Mouse (Mus musculus): ENCODE measurements around the gene BC034090.

The BC034090 gene

GRCm38 (mm10) chr1:155216844-155217243 lies 27.4 kb downstream of the BC034090 start:
- DNase-seq (ENCODE audit: extremely low read depth, low read depth), result no peak

- DNase-seq (ENCODE audit: extremely low read depth, low read depth), result no peak
These were observed 27.9 kb downstream of the BC034090 start for GRCm38 (mm10) chr1:155216313-155216712.

DNA sequence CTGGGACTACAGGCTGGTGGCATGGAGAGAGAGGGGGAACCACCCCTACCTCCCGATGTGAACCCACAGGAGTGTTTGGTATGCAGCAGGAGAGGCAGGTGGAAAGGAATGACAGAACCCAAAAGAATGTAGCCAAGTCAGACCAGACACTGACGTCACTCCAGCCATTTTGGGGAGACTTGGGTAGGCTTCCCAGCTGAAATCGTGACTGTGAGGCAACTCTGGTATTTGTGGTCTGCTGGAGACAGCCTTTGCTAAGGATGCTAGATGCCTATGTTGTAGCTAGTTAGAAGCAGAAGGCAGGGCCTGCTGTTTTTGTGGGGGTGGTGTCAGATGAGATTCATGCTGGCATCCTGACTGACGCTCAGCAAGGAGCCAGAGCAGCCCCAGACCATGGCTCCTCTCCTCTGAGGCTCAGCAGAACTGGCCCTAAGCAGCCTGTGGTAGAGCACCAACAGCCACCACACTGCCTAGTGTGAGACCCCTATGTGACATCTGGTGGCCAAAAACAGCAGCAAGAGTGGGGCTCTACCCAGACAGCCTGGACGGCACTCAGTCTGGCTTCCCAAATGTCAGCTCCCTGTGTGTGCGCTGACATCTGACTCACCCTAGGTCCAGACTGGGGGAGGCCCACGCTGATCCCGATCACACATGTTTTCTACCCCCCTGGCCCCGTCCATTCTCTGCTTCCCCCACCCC lies 29.0 kb downstream of the BC034090 start:
- DNase-seq (ENCODE audit: extremely low read depth, low read depth), result no peak

- no peak for DNase-seq (ENCODE audit: extremely low read depth, low read depth)
These were observed 30.3 kb downstream of the BC034090 start for GRCm38 (mm10) chr1:155213912-155214311.

DNA sequence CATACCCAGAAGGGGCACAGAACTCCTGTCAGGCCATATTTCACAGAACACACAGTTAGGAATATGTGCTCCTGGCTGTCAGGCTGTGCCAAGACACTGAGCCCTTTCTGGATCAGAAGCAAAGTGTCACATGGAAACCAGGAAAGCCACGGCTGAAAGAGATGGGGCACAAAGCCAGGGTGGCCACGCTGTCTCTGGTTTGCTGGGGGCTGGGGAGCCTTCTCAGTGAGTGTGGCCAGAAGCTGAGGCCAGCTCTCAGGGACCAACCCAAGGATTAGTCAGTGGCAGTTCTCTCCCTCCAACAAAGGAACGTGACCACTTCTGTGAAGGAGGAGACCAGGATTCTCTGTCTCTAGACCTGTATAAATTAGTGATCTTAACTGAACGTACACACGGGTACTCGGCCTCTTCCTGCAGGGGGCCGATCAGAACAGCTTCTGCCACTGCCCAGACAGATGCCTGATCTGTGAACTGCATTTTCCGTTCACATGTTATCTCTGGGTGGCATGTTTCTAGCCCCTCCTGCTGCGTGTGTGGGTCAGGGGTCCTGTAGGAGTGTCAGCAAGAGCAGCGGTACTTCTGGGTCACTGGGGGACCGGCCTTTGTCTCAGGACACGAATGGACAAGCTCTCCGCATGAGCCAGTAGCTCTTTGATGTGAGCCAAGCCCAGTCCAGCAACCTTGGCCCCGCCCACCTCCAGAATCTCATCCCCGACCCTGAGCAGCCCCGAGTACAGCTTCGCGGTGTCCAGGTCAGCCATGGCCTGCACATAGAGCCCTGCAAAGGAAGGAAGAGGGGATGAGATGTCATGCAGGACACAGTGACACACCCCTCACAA lies 31.1 kb downstream of the BC034090 start:
- DNase-seq (ENCODE audit: extremely low read depth, low read depth), result no peak

DNA sequence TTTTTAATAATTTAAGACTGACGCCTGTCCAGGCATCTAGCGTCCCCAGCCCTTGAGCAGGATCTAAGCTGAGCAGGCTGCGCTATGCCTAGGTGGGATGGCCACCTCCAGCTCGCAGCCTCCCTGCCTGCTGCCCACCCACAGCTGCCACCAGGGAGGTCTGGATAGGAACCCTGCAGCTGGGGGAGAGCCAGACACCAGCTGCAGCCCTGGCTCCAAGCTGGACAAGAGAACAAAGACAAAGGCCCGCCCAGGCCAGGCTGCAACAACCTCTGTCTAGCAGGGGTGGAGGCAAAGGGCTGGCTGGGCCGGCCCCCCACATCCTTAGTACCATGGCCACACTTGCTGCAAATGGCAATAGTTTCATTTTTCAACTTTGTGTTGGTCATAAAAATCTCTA lies 31.8 kb downstream of the BC034090 start:
- no peak for DNase-seq (ENCODE audit: extremely low read depth, low read depth)

DNA sequence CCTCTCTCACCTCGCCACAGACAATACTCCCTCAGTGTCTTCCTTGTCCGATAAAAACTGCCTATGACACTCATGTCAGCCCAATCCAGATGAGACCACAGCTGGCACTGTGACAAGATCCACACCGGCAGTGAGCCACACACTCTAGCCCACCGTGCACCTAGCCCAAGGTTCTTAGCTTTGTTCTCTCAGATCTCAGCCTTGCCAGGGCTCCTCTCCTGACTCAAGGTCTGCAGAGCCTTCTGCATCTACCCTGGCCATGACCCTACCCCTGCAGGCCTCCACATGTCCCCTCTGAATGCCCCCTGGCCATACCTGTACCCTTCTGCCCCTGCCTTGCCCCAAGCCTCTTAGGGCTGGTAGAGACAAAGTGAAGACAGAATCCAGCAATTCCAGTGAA lies 32.2 kb downstream of the BC034090 start:
- no peak for DNase-seq (ENCODE audit: extremely low read depth, low read depth)

- no peak for DNase-seq (ENCODE audit: extremely low read depth, low read depth)
These were observed 33.2 kb downstream of the BC034090 start for GRCm38 (mm10) chr1:155211017-155211416.

GRCm38 (mm10) chr1:155210011-155210763 lies 34.1 kb downstream of the BC034090 start:
- no peak for DNase-seq (ENCODE audit: extremely low read depth, low read depth)

- DNase-seq (ENCODE audit: extremely low read depth, low read depth), result no peak
These were observed 36.4 kb downstream of the BC034090 start for GRCm38 (mm10) chr1:155207859-155208258.

DNA sequence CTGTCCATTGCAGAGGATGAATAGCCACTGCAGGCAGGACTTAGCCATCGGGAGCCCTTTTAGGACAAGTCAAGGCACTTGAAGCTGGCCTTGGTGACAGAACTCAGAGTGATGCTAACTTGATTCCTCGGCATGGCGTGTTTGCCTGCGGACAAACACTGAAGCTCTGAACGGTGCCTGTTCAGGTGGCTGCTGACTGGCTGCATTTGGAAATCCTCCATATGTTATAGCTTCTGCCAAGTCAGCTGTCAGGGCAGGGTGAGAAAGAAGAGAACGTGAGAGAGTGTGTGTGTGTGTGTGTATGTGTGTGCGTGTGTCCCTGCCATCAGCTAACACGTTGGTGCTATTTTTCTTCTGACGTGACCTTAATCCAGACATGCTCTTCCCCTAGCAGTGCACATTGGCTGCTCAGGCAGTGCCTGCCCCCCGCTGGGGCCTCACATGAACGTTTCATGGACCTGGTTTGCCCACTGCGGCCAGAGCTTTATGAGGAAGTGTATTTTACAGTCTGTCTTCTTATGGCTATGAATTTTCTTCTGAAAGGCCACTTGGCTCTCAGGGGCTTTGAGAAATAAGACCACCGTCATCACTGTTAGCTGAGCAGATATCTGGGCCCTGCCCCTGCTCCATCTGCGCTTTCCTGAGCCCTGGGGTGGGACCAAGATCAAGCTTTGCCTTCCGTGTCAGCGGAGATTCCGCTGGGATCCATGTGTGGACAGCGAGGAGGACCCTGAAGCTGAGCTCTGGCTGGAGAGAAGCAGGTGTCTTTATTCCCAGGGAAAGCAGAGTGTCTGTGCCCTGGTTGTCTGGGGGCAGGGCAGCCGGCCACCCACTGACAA lies 38.2 kb downstream of the BC034090 start:
- no peak for DNase-seq (ENCODE audit: extremely low read depth, low read depth)

DNA sequence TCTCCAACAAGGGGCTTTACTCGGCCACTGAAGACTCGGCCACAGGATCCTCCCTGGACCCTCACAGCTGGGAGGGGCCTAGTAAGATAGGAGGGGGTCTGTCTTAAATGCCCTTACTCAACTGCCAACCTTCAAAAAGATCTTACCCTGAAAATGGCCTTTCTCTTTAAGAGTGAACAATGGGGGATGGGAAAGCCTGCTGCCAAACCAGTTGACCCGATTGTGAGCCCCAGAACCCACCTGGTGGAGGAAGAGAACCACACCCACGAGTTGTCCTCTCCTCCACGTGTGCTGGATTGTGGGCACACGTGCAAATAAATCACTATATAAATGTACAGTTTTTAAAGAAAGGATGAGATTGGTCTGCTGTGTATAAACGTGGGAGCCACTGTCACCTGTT lies 38.9 kb downstream of the BC034090 start:
- DNase-seq (ENCODE audit: extremely low read depth, low read depth), result no peak

- no peak for DNase-seq (ENCODE audit: extremely low read depth, low read depth)
These were observed 39.6 kb downstream of the BC034090 start for GRCm38 (mm10) chr1:155204560-155205162.

- no peak for DNase-seq (ENCODE audit: extremely low read depth, low read depth)
These were observed 40.3 kb downstream of the BC034090 start for GRCm38 (mm10) chr1:155203954-155204353.

DNA sequence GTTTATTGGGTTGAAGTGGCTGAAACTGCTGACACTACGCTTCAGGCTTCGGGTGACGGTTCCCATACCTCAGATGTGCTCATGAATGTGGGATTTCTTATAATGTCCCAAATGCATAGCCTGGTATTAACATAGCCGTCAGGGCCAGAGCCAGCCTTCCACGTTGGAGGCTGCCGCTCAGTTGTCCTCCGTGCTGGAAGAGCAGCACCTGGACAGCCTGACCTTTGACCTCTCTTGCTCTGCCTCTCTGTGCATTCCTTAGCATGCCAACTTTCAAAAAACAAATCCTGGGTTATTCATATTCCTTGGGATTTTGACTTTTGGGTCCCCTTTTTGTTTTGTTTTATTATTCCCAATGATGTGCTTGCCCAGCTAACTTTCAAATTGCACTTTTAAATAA lies 41.1 kb downstream of the BC034090 start:
- DNase-seq (ENCODE audit: extremely low read depth, low read depth), result no peak

DNA sequence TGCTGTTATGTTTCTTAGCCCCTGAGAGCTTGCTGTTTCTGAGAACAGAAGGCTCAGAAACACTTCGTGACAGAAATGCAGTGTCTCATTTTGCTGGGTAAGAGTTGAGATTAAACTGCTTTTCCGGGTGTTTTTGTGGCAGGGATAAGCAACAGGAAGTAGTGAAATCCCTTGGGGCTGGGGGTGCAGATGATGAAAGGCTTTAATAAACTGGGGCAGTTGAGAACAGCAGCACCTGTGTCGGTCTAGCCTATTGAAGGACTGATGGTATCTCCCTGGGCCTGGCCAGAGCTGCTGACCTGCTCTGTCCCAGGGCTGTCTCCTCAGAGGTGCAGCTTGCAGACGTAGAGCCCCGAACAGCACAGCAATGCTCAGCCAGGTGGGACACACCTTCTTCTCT lies 41.8 kb downstream of the BC034090 start:
- DNase-seq (ENCODE audit: extremely low read depth, low read depth), result no peak

DNA sequence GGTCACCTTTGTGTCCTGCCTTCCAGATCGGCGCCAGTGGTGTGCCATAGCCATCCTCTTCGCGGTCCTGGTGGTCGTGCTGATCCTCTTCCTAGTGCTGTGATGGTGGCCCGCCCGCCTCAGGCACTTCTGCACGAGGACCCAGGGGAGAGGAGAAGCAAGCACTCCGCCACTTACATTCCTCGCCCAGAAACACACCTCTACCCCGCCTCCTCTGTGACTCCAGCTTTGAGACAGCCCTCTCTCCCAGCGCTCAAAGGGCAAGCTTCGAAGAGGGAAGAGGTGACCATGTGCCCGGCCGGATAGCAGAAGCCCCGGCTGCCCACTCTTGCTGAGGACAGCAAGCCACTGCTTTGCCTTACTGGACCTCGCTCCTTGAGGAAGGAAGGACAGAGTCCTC lies 42.3 kb downstream of the BC034090 start:
- DNase-seq (ENCODE audit: extremely low read depth, low read depth), result no peak

- DNase-seq (ENCODE audit: extremely low read depth, low read depth), result peak; percentile 41
These were observed 42.8 kb downstream of the BC034090 start for GRCm38 (mm10) chr1:155201373-155201879.

GRCm38 (mm10) chr1:155200967-155201366 lies 43.3 kb downstream of the BC034090 start:
- DNase-seq (ENCODE audit: extremely low read depth, low read depth), result no peak

DNA sequence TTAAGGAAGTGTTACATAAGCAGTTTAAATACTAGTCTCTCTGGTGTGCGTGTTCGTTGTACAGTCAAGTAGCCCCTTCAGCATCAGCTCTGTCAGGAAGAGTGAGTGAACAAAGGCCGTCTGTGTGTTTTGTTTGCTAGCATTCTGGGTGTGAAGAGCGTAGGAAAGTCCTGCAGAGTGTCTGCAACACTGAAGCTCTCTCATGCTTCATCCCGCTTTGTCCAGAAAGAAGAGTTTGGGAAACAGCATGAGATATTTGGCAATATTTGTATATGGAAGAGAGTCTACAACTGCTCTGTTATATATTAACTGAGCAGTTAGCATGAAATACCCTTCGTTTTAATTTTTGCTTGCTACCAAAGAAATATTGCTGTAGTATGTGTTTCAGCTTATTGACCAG lies 44.7 kb downstream of the BC034090 start:
- DNase-seq (ENCODE audit: extremely low read depth, low read depth), result no peak

GRCm38 (mm10) chr1:155196691-155197090 lies 47.6 kb downstream of the BC034090 start:
- no peak for DNase-seq (ENCODE audit: extremely low read depth, low read depth)

All from MEL-GATA-1-ER (cell line).